8 mouse cellular contexts compared by ENCODE assay signal in genomic region chr5:43948748-43949275, GRCm38 (mm10). TPM values are rescaled to one million over a fixed set of nuclear protein-coding genes. Genes with fewer than 3 reads are reported as not detected.
DNase-seq lines count a peak whose midpoint lies in the region; ATAC-seq and TF ChIP-seq lines count a peak whose summit lies in the region.

No protein-coding gene starts in this region.

- no peak overlapping the region for H3K9ac ChIP-seq in forebrain, embryonic 12.5 days
- no peak overlapping the region for H3K9ac ChIP-seq in hindbrain, embryonic 12.5 days
- no peak overlapping the region for H3K9ac ChIP-seq in limb, embryonic 14.5 days (ENCODE audit: low read depth, low read length, severe bottlenecking)
- peak overlapping the region; percentile 9; the same call in 1 of the 2 replicates for H3K9ac ChIP-seq in midbrain, embryonic 14.5 days (replicated peaks; ENCODE audit: low read length)

- H3K4me1 ChIP-seq in forebrain, embryonic 12.5 days, result peaks cover 14% of the 10 kb centered on the region
- peaks cover 17% of the 10 kb centered on the region for H3K4me1 ChIP-seq in hindbrain, embryonic 12.5 days
- peaks cover 17% of the 10 kb centered on the region for H3K4me1 ChIP-seq in limb, embryonic 14.5 days (ENCODE audit: control insufficient read depth, insufficient read depth, low read length)
- H3K4me1 ChIP-seq in midbrain, embryonic 14.5 days (ENCODE audit: control insufficient read depth, insufficient read depth, low read length), result peaks cover 10% of the 10 kb centered on the region; the same call in 1 of the 2 replicates

- no peaks in the 10 kb centered on the region for H3K27me3 ChIP-seq in forebrain, embryonic 12.5 days
- H3K27me3 ChIP-seq in hindbrain, embryonic 12.5 days, result peaks cover 6% of the 10 kb centered on the region; the same call in 1 of the 2 replicates
- no peaks in the 10 kb centered on the region for H3K27me3 ChIP-seq in limb, embryonic 14.5 days (ENCODE audit: control insufficient read depth, insufficient read depth, low read length)
- H3K27me3 ChIP-seq in midbrain, embryonic 14.5 days (ENCODE audit: control insufficient read depth, insufficient read depth, low read length), result no peaks in the 10 kb centered on the region

- H3K36me3 ChIP-seq in forebrain, embryonic 12.5 days (replicated peaks), result no peaks in the 10 kb centered on the region
- H3K36me3 ChIP-seq in hindbrain, embryonic 12.5 days, result no peaks in the 10 kb centered on the region
- no peaks in the 10 kb centered on the region for H3K36me3 ChIP-seq in limb, embryonic 14.5 days (ENCODE audit: control insufficient read depth, insufficient read depth, low read length)
- H3K36me3 ChIP-seq in midbrain, embryonic 14.5 days (ENCODE audit: control insufficient read depth, insufficient read depth, low read length), result no peaks in the 10 kb centered on the region

- intact Hi-C loops in left cerebral cortex, postnatal 4 days (cut with DNase I), result no loop called here

- H3K4me2 ChIP-seq in forebrain, embryonic 12.5 days, result peak overlapping the region; percentile 75
- peak overlapping the region; percentile 77 for H3K4me2 ChIP-seq in hindbrain, embryonic 12.5 days (replicated peaks)
- H3K4me2 ChIP-seq in limb, embryonic 14.5 days (replicated peaks; ENCODE audit: low read depth, low read length, severe bottlenecking), result peak overlapping the region; percentile 27
- peak overlapping the region; percentile 67 for H3K4me2 ChIP-seq in midbrain, embryonic 14.5 days (ENCODE audit: low read length)

- H3K27ac ChIP-seq in forebrain, embryonic 12.5 days, result no peak overlapping the region
- H3K27ac ChIP-seq in hindbrain, embryonic 12.5 days, result no peak overlapping the region
- 0 out of 2 replicates have a peak overlapping the region, but pooled peaks have one; percentile 40 for H3K27ac ChIP-seq in limb, embryonic 14.5 days (replicated peaks; ENCODE audit: low read depth, low read length)
- H3K27ac ChIP-seq in midbrain, embryonic 14.5 days (replicated peaks; ENCODE audit: low read depth, low read length), result no peak overlapping the region

- no peaks in the 10 kb centered on the region for H3K9me3 ChIP-seq in forebrain, embryonic 12.5 days
- no peaks in the 10 kb centered on the region for H3K9me3 ChIP-seq in hindbrain, embryonic 12.5 days (replicated peaks)
- no peaks in the 10 kb centered on the region for H3K9me3 ChIP-seq in limb, embryonic 14.5 days (ENCODE audit: control insufficient read depth, low read length)
- H3K9me3 ChIP-seq in midbrain, embryonic 14.5 days (ENCODE audit: control insufficient read depth, low read length), result no peaks in the 10 kb centered on the region

- peak; percentile 40 for DNase-seq in CD4-positive, CD25-positive, alpha-beta regulatory T cell, adult 2 months (ENCODE audit: low read depth, low spot score)
- peak; percentile 46 to 75 for DNase-seq in adrenal gland, adult (ENCODE audit: inconsistent age in 2 of 2, low spot score in 1 of 2)
- DNase-seq in limb, embryonic 14.5 days (ENCODE audit: low spot score), result peak; percentile 15
- DNase-seq in midbrain, embryonic 14.5 days, result peak; percentile 30
- DNase-seq in thymus, postnatal 4 days, result peak; percentile 52
- DNase-seq in left cerebral cortex, postnatal 4 days, result no peak

- H3K4me3 ChIP-seq in forebrain, embryonic 12.5 days (replicated peaks), result no peak overlapping the region
- no peak overlapping the region; the same call in 1 of the 2 replicates for H3K4me3 ChIP-seq in hindbrain, embryonic 12.5 days
- H3K4me3 ChIP-seq in limb, embryonic 14.5 days (replicated peaks; ENCODE audit: low read length), result no peak overlapping the region
- no peak overlapping the region for H3K4me3 ChIP-seq in midbrain, embryonic 14.5 days (replicated peaks; ENCODE audit: low read depth, low read length)

- no peak for TF ChIP-seq POLR2A in limb, embryonic 14.5 days (IDR thresholded peaks at IDR 0.05; ENCODE audit: borderline replicate concordance, extremely low read depth, insufficient read depth, insufficient read length)

- ATAC-seq in forebrain, embryonic 12.5 days (ENCODE audit: low FRiP score), result peak; percentile 39
- ATAC-seq in hindbrain, embryonic 12.5 days (ENCODE audit: low FRiP score), result peak; percentile 14; the same call in 1 of the 2 replicates
- ATAC-seq in limb, embryonic 14.5 days (ENCODE audit: low FRiP score, low read depth), result peak; percentile 64
- ATAC-seq in midbrain, embryonic 14.5 days (ENCODE audit: low FRiP score, low TSS enrichment), result no peak

- WGBS in forebrain, embryonic 12.5 days, result 1% methylated on average over 8 of the region's 8 CpGs
- WGBS in hindbrain, embryonic 12.5 days, result 4% methylated on average over 8 of the region's 8 CpGs
- whole genome bisulfite sequencing in limb, embryonic 14.5 days, result 6% methylated on average over 8 of the region's 8 CpGs
- 2% methylated on average over 8 of the region's 8 CpGs for WGBS in midbrain, embryonic 14.5 days

RNA-seq across cellular contexts. Expression of gene Fgfbp1, which starts 32.8 kb away (rescaled TPM):
- polyA plus RNA-seq in forebrain, embryonic 12.5 days (2016; fragmentation: Nextera tagmentation; extraction: Ambion mirVana), result 0.35 and 1.0 TPM in 2 replicates
- polyA plus RNA-seq in hindbrain, embryonic 12.5 days (2016; fragmentation: Nextera tagmentation; extraction: Ambion mirVana), result 0.94 and 1.1 TPM in 2 replicates
- 19.3 and 34.1 TPM in 2 replicates for polyA plus RNA-seq in limb, embryonic 14.5 days (2012; rRNA removed)
- 64.8 and 92.0 TPM in 2 replicates for polyA plus RNA-seq in limb, embryonic 14.5 days (2014; fragmentation: Nextera tagmentation; extraction: Ambion mirVana)
- 0.31 and 3.3 TPM in 2 replicates for polyA plus RNA-seq in midbrain, embryonic 14.5 days (2014; fragmentation: Nextera tagmentation; extraction: Ambion mirVana)
- total RNA-seq in left cerebral cortex, postnatal 4 days (2021), result 1 to 10 TPM; 3.8 to 4.3 TPM

RNA-seq across cellular contexts. Expression of gene Gm7879, which starts 35.9 kb away (rescaled TPM):
- 1.3 TPM in 1 of 2 replicates, not detected in the other for polyA plus RNA-seq in forebrain, embryonic 12.5 days (2016; fragmentation: Nextera tagmentation; extraction: Ambion mirVana)
- not detected in 2 replicates for polyA plus RNA-seq in hindbrain, embryonic 12.5 days (2016; fragmentation: Nextera tagmentation; extraction: Ambion mirVana)
- 0.38 TPM in 2 replicates for polyA plus RNA-seq in limb, embryonic 14.5 days (2012; rRNA removed)
- 0.70 TPM in 1 of 2 replicates, not detected in the other for polyA plus RNA-seq in limb, embryonic 14.5 days (2014; fragmentation: Nextera tagmentation; extraction: Ambion mirVana)
- not detected in 2 replicates for polyA plus RNA-seq in midbrain, embryonic 14.5 days (2014; fragmentation: Nextera tagmentation; extraction: Ambion mirVana)
- 10 to 100 TPM; 13.9 to 14.0 TPM for total RNA-seq in left cerebral cortex, postnatal 4 days (2021)

Comparison
In these comparisons a context has a peak if more than half of its experiments do, and no peak if none do; other contexts are left out.
1. H3K4me2 ChIP-seq: peak in every context shown above with its lines; median percentile 77 in hindbrain, embryonic 12.5 days; 75 in forebrain, embryonic 12.5 days; 67 in midbrain, embryonic 14.5 days; 27 in limb, embryonic 14.5 days.